Mouse (Mus musculus) gastrocnemius, postnatal 36 days (tissue): ENCODE measurements around the gene Ganab. TPM values are rescaled to one million over a fixed set of nuclear protein-coding genes. Genes with fewer than 3 reads are reported as not detected.

ENCODE experiments used
- DNase-seq, 2 experiments: peaks; one replicate each; pipeline ENCODE4 v3.0.0; 2022
- intact Hi-C: fragments of 180-260 bp; cut with DNase I; formaldehyde crosslinking; loops from one replicate; pipeline ENCODE4 v1.15.1; 2025
- total RNA-seq, 2 experiments: library from RNA; stranded (reverse); gene quantifications; 2 replicates each; pipeline ENCODE4 v1.2.3; 2021

Gene Ganab
- total RNA-seq, 2 experiments from 2014 or later = 19.3 to 19.9 TPM

- intact Hi-C loops = loop anchor here (2.0 kb wide), 1 partner anchor 55 kb away; no protein-coding TSS in a partner anchor
- DNase-seq = no peak
Observed at GRCm38 (mm10) chr19:8927891-8928525, 30.1 kb downstream of the Ganab start.

DNA sequence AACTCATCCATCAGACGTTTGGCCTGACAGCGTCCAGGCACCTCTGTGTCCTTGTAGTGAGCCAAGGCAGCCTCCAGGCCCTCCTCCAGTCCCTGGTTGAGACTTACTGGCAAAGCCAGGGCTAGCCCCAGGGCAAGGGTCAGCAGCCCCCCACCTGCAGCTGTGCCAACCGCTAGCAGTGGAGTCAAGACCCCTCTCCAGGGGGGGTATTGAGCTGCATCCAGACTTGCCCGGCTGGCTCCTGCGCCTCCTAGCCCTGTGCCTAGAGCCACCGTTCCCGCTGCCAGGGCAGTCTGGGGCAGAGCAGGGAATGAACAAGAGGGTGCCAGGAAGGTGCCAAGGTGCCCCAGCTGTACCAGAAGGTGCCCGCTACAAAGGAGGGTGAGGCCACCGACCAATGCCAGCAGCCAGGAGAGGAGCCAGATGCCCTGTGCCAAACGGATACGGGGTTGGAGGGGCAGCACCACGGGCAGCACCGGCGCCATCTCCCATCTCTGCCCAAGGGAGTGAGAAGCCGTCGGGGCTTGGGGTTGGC is 30.9 kb downstream of the Ganab start:
- intact Hi-C loops = loop anchor here (2.0 kb wide), 1 partner anchor 56 kb away; no protein-coding TSS in a partner anchor
- DNase-seq = peak in 1 of 2 experiments; percentile 31

GRCm38 (mm10) chr19:8929224-8930088 is 31.6 kb downstream of the Ganab start, which contains the start of the genes Rom1 and Eml3:
Gene Rom1 (minus strand): TSS chr19:8929356.
Gene Eml3 (plus strand): TSS chr19:8929552.
- intact Hi-C loops = loop anchor here (2.0 kb wide), 1 partner anchor 57 kb away; no protein-coding TSS in a partner anchor
- DNase-seq = peak; percentile 93 to 96

- no peak for DNase-seq
- intact Hi-C loops = no loop called here
Observed at GRCm38 (mm10) chr19:8930117-8930516, 32.2 kb downstream of the Ganab start.

DNA sequence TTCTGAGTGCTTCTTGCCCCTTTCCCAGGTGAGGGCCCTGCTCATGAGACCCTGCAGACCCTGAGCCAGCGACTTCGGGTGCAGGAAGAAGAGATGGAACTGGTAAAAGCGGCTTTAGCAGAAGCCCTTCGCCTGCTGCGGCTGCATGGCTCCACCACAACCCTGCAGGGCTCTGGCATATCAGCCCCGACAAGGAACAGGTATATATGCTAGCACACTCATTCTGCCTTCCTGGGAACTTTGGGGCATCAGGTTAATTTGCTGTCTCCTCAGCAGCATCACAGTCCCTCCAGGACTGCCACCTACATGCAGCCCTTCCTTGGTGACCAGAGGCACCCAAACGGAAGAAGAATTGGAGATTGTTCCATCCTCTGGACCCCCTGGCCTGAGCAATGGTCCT is 32.9 kb downstream of the Ganab start:
- intact Hi-C loops = no loop called here

GRCm38 (mm10) chr19:8936736-8937135 is 38.9 kb downstream of the Ganab start:
- intact Hi-C loops = no loop called here
- DNase-seq = no peak

More for the DNA sequence above, 32.9 kb downstream of the Ganab start:
- DNase-seq = no peak

GRCm38 (mm10) chr19:8940526-8941133 is 42.8 kb downstream of the Ganab start:
- DNase-seq = no peak
- intact Hi-C loops = no loop called here

DNA sequence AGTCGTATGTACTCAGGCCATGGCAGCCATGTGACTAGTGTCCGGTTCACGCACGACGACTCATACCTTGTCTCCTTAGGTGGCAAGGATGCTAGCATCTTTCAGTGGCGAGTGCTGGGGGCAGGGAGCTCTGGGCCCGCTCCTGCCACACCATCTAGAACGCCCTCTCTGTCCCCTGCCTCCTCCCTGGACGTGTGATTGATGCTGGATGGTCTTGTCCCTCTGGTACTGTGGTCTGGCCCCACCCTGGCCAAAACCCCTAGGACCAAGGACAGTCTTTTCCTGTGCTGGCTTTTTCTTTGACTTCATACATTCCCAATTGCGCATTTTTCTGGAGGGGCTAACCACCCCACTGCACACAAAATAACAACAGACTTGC is 43.3 kb downstream of the Ganab start:
- intact Hi-C loops = no loop called here

DNA sequence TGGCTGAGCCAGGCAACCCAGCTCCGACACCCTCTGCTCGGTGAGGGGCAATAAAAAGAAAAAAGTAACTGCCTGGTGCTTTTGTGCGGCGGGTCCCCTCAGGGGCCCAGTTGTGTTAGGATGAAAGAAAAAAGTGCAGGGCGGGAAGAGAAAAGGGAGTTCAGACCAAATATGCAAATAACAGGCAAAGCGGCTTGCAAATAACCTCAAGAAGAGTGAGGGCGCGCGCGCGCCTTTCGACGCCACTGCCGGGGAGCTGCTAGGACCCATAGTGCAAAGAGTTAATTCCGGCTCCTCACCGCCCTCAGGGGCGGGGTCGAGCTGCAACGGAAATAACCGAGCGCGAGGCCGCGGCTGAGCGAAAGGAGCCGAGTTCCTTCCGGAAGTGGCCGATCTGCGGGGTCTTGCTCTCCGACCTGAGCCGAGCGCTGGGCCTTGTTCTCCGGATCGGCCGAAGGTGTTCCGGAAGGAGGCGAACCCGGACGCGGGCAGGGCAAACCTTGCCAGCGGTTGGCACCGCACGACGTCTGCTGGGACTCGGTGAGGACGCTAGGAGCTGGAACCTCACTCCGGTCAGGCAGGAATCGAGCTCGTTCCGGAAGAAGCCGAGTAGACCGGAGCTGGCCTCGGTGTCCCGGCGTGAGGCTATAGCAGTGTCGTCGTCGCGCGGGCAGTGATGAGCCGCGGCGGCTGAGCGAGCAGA is 43.8 kb downstream of the Ganab start, which contains the start of gene Mta2:
Gene Mta2, plus strand, starts transcription at position 361 of the 703 bp plus-strand sequence.
- intact Hi-C loops = no loop called here
- peak; percentile 94 for DNase-seq

More for the DNA sequence above, 43.3 kb downstream of the Ganab start:
- no peak for DNase-seq

DNA sequence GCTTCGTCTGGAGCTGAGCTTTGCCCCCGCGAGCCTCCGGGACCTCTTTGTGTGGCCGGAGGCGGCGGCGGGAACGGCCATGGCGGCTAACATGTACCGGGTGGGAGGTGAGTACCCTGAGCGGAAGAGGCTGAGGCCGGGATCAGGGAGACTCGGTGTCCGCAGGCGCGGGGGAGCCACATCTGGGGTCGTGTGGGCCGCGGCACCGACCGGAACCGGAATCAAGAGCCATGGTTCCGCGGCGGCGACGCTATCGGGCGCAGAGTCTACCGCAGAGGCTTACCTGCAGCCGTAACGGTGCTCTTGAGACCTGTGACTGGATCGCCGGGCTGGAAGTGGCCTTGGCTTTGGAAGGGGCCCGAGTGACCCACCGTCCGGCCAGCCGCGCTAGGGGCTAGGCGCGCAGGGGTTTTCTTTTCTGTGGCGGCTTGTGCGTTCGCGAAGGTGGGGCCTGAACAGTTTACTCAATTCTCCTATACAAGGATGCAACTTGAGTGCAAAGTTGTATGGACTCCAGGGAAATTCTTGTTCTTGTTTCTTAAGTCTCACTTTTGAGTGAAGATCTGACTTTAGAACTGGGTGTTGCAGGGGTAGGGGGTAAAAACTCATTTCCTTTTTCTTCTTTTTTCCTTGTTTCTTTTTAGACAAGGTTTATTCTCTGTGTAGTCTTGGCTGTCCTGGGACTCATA is 44.5 kb downstream of the Ganab start:
- no peak for DNase-seq
- intact Hi-C loops = no loop called here

GRCm38 (mm10) chr19:8943047-8943446 is 45.2 kb downstream of the Ganab start:
- intact Hi-C loops = no loop called here

DNA sequence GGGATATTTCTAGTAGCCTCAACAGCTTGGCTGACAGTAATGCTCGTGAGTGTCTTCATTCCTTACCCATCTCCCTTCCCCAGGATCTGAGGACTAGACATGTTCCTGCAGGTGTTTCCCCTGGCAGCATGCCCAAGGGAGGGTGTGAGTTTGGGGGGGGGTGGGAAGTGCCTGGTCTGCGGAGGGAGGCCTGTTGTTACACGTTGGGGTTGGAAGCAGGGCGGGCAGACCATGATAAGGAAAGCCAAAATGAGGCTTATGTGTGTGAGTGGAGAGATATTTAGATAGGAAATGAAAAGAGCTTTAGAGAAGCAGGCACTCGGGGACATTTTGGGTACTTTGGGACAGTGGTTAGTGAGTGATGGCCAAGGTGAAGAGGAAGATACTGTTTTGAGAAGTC is 46.2 kb downstream of the Ganab start:
- intact Hi-C loops = no loop called here
- DNase-seq = no peak

More at GRCm38 (mm10) chr19:8943047-8943446, 45.2 kb downstream of the Ganab start:
- DNase-seq = no peak

DNA sequence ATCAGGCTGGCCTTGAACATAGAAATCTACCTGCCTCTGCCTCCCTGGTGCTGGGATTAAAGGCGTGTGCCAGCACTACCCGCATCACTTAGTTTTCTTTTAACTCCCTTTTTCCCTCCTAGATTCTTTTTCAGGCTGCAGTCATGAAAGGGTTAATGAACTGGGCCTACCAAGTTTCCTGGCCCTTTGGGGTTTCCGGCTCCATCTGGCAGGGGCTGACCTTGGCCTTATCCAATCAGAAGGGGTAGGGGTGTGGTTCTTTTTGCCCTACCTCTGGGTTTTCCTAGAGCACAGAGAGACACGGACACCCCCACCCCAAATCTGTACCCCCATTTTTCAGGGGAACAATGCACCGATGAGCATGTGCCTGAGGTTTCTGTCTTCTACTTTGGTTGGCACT is 46.9 kb downstream of the Ganab start:
- peak; percentile 63 to 72 for DNase-seq
- intact Hi-C loops = no loop called here

DNA sequence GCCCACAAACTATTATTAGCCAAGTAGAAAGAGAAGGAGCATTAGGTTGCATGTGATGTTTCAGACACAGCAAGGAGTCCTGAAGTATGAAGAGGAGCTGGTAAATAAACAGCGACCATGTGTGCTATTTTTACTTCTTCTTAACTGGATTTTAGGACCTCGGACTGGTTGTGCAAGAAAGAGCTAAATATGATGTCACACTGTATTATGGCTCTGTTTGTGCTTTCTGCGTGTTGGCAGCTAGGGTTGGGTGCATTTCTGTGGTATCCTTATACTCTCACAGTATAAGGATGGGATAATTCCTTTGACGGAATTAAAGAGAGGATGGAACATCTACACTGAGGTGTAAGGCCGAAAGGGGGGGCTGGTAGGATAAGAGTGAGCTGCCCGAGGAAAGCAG is 47.4 kb downstream of the Ganab start:
- no peak for DNase-seq
- intact Hi-C loops = no loop called here

DNA sequence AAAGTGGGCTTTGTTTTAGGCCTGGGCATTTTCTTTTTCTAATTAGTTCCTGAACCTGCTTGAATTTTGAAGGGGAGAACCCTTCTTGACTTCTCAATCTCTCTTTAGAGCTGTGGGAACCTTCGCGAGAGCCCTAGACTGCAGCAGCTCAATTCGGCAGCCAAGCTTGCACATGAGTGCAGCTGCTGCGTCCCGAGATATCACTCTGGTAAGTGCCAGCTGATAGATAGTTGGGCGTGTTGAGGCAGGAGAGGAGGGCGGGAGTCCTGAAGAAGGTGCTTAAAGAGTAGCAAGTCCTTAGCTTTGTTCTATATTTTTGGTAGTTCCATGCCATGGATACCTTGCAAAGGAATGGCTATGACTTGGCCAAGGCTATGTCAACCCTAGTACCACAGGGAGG is 49.1 kb downstream of the Ganab start:
- no peak for DNase-seq
- intact Hi-C loops = no loop called here

DNA sequence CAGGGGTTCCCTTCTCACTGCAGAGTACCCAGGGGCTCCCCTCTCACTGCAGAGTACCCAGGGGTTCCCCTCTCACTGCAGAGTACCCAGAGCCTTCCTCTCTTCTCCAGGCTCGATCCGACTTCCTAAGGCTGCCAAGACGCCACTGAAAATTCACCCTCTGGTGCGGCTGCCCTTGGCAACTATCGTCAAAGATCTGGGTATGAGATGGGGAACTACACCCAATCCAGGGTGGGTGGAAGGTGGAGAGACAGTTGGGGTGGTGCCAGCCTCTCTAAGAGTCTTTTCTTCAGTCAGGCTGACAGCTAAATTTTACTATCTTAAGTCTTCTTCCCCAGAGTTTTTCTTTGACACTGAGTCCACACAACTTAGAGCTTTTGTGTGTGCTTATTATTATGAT is 52.3 kb downstream of the Ganab start:
- intact Hi-C loops = no loop called here
- no peak for DNase-seq

DNA sequence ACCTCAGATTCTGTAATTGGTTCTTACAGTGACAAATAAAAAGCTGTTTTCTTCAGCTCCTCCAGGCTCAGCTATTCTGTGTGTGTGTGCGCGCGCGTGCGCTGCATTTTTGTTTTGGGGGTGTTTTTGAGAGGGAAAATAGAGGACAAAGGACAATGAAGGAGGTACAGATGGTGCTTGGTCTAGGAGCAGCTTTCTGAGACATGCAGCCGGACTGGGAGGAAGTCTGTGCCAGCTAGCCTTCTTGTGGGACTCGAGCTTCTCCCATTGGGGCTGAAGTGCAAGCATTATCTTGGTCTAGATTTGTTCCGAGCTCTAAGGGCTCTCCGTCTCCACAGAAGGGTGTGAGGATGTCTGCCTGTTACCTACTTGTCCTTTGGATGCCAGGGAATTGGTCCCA is 54.4 kb downstream of the Ganab start:
- DNase-seq = no peak

DNA sequence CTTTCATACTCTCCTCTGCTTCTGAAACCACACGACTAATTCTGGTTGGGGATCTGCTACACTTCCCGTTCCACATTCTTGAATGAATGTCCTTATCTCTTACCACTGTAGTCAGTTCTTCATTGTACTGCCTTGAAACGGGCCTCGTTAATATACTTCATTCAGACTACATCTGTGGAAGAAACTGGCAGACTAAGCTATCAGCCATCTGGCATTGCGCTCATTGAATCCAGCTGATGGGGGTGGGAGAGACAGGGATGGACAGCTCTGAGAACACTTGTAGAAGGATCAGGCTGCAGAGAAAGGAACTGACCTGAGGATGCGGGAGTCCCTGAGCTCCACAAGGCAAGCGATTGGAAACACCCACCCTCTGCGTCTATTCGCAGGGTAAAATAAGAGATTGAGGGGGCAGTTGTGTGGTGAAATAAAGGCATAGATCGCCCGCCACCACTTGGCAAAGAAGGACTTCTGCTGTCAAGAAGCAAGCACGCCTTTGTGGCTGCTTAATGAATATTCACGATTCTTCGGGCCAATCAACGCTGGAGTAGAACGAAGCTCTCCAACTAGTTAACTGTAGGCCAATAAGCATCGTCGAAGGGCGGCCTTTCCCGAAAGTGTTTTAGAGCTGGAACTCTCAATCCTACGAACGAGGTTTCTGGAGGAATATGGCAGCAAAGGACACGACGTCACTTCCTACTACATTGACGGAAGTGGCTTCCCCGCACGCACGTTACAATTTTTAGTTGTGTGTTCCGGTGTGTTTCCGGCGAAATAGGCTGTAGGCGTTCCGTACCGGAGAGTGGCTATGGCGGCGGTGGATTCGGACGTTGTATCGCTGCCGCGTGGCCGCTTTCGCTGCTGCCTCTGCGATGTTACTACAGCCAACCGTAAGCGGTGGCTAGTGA is 55.5 kb downstream of the Ganab start, which contains the start of gene Tut1:
Gene Tut1, plus strand, starts transcription at position 713 of the 905 bp plus-strand sequence.
- peak; percentile 82 to 83 for DNase-seq
- intact Hi-C loops = no loop called here

More for the DNA sequence above, 54.4 kb downstream of the Ganab start:
- intact Hi-C loops = no loop called here
